Mouse (Mus musculus) common myeloid progenitor, adult 5-6 weeks (primary cell): ENCODE measurements around the gene Olfr1132. TPM values are rescaled to one million over a fixed set of nuclear protein-coding genes. Genes with fewer than 3 reads are reported as not detected.
"Not testable (repeated sequence)": the region's sequence is repeated elsewhere in the genome, so short reads cannot be mapped to it uniquely, and the experiment has no call there.

ENCODE experiments used
- ATAC-seq: replicated peaks from 2 replicates; pipeline ENCODE4 v1.8.0; 2016; ENCODE audit warnings: low read depth, mild to moderate bottlenecking, moderate TSS enrichment, inconsistent platforms; ENCODE audit not compliant: poor library complexity, severe bottlenecking
- total RNA-seq: library from RNA; stranded (forward); fragments of 200-1000, 187-1606 nt; gene quantifications from 2 replicates; pipeline ENCODE4 v1.2.3, GENCODE M21; 2017

Gene Olfr1132
- not detected in 2 replicates for total RNA-seq

GRCm38 (mm10) chr2:87637435-87637834 is at the start of gene Olfr1132:
Gene Olfr1132, minus strand, starts transcription at chr2:87637535.
- ATAC-seq, result no peak

GRCm38 (mm10) chr2:87673564-87673963 is 36.2 kb upstream of the Olfr1132 start, which contains the start of gene Olfr1135:
Gene Olfr1135, minus strand, starts transcription at chr2:87673664.
- ATAC-seq, result no peak

GRCm38 (mm10) chr2:87658360-87658759 is 21.0 kb upstream of the Olfr1132 start, which contains the start of gene Olfr1134:
Gene Olfr1134, minus strand, starts transcription at chr2:87658460.
- no peak for ATAC-seq

- no peak for ATAC-seq
Observed at GRCm38 (mm10) chr2:87647274-87647673, 9.9 kb upstream of the Olfr1132 start, which contains the start of gene Olfr1133. Gene Olfr1133, minus strand, starts transcription at chr2:87647374.

- ATAC-seq, result no peak
Observed at GRCm38 (mm10) chr2:87642441-87642840, 5.1 kb upstream of the Olfr1132 start.

- no peak for ATAC-seq
Observed at GRCm38 (mm10) chr2:87626804-87627203, 10.5 kb downstream of the Olfr1132 start, which contains the start of gene Olfr1131. Gene Olfr1131, plus strand, starts transcription at chr2:87627104.

GRCm38 (mm10) chr2:87605912-87606311 is 31.4 kb downstream of the Olfr1132 start, which contains the start of gene Olfr1130:
Gene Olfr1130, plus strand, starts transcription at chr2:87606212.
- not testable (repeated sequence) for ATAC-seq

Other genes with a start within 250 kb of the Olfr1132 start
- not detected in 2 replicates for gene Olfr1123, start 220.9 kb downstream of the Olfr1132 start, total RNA-seq
- not detected in 2 replicates for gene Olfr1124, start 207.3 kb downstream of the Olfr1132 start, total RNA-seq
- gene Olfr1126, start 183.6 kb downstream of the Olfr1132 start, total RNA-seq, result not detected in 2 replicates
- not detected in 2 replicates for gene Pramel7, start 140.4 kb downstream of the Olfr1132 start, total RNA-seq
- not detected in 2 replicates for gene Pramel6, start 131.0 kb downstream of the Olfr1132 start, total RNA-seq
- gene Olfr153, start 105.7 kb downstream of the Olfr1132 start, total RNA-seq, result not detected in 2 replicates
- gene Olfr1128, start 92.0 kb downstream of the Olfr1132 start, total RNA-seq, result not detected in 2 replicates
- not detected in 2 replicates for gene Olfr1129, start 63.6 kb downstream of the Olfr1132 start, total RNA-seq
- gene Olfr1130, start 31.3 kb downstream of the Olfr1132 start, total RNA-seq, result not detected in 2 replicates
- gene Olfr1131, start 10.4 kb downstream of the Olfr1132 start, total RNA-seq, result not detected in 2 replicates
- gene Olfr1133, start 9.8 kb upstream of the Olfr1132 start, total RNA-seq, result not detected in 2 replicates
- not detected in 2 replicates for gene Olfr1134, start 20.9 kb upstream of the Olfr1132 start, total RNA-seq
- not detected in 2 replicates for gene Olfr1135, start 36.1 kb upstream of the Olfr1132 start, total RNA-seq
- gene Olfr1136, start 56.4 kb upstream of the Olfr1132 start, total RNA-seq, result not detected in 2 replicates
- gene Olfr1137, start 75.6 kb upstream of the Olfr1132 start, total RNA-seq, result not detected in 2 replicates
- not detected in 2 replicates for gene Olfr1138, start 102.4 kb upstream of the Olfr1132 start, total RNA-seq
- gene Olfr1140, start 106.2 kb upstream of the Olfr1132 start, total RNA-seq, result not detected in 2 replicates
- gene Olfr1141, start 116.5 kb upstream of the Olfr1132 start, total RNA-seq, result not detected in 2 replicates
- gene Olfr152, start 141.9 kb upstream of the Olfr1132 start, total RNA-seq, result not detected in 2 replicates
- gene Olfr1143, start 163.1 kb upstream of the Olfr1132 start, total RNA-seq, result not detected in 2 replicates
- gene Olfr1145, start 172.3 kb upstream of the Olfr1132 start, total RNA-seq, result not detected in 2 replicates
- gene Olfr1148, start 193.0 kb upstream of the Olfr1132 start, total RNA-seq, result not detected in 2 replicates
- gene Olfr1150-ps1, start 206.5 kb upstream of the Olfr1132 start, total RNA-seq, result not detected in 2 replicates
- not detected in 2 replicates for gene Olfr1151, start 218.3 kb upstream of the Olfr1132 start, total RNA-seq
- not detected in 2 replicates for gene Olfr1152, start 229.0 kb upstream of the Olfr1132 start, total RNA-seq